Mouse (Mus musculus) urinary bladder, postnatal 25 days (tissue): ENCODE data around the gene Ccl1.

Experiments used
- DNase-seq: peaks from one replicate; pipeline ENCODE4 v3.0.0; 2022; ENCODE audit warnings: low spot score

Gene Ccl1

DNA sequence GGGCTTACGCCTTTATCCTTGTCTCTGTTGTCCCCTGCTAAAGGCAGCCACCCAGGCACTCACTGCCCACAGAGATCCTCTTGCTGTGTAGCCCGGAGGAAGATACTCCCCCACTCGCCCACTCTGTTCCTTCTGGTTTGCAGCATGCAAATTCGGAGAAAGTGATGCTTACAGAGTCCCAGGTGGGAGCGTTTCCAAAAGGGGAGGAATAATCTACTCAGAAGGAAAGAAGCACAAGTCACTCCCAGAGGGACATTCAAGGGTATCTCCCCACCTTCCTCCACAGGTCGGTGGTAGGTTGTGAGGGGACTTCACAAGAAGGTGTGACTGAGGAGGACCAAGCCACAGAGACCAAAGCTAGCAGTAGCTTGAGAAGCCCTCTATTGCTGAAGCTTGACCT lies 100.3 kb downstream of the Ccl1 start:
- DNase-seq: no peak

DNA sequence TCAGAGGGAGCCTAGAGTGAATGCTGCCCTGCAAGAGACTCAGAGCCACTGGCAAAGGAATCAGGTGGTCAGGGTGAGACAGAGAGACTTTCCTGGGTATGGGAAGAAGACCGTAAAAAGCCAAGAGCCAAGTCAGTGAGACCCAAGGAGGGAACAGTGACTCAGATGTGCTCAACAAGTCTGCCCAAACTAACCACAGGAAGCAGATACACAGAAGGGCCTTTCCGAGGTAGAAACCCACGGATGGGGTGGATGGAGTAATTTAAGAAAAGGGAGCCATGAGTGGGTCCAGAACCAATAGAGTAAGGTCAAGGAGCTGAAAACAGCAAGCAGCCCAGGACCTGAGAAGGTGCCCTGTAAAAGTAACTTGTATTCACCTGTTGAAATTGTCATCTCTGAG lies 101.8 kb downstream of the Ccl1 start:
- no peak for DNase-seq

DNA sequence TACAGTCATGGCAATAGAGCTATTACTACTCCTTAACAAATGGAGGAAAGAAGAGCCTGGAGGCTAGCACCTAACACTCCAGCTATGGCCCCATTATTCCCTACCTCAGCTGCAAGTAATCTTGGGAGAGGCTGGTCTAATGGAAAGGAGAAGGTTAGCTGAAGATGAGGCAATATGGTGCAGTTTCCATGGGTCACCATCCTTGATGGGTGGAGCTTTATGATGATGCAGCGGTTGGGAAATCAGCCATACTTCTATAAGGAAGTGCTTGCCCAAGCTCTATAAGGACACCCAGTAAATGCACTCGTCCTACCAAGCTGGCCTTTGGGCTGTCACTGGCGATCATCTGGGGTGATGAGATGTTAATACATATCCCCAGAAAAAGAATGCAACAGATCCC lies 107.7 kb downstream of the Ccl1 start:
- no peak for DNase-seq

DNA sequence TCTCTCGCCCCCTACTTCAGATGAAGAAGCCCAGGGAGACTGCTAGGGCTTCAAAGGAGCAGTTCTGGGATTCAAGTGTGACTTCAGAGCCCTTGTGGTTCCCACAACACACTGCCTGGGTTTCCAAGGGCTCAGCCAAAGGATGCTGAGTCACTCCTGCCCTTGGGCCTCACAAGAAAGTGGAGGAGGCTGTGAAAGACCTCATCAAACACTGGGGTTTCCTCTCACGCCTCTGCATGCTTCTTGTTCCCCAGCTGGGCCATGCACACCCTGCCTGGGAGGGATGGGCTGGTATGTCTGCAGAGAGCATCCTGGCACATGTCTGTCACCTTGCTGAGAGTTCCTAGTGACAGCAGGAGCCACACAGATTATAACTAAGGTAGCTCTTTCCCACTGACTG lies 110.5 kb downstream of the Ccl1 start:
- DNase-seq: no peak

DNA sequence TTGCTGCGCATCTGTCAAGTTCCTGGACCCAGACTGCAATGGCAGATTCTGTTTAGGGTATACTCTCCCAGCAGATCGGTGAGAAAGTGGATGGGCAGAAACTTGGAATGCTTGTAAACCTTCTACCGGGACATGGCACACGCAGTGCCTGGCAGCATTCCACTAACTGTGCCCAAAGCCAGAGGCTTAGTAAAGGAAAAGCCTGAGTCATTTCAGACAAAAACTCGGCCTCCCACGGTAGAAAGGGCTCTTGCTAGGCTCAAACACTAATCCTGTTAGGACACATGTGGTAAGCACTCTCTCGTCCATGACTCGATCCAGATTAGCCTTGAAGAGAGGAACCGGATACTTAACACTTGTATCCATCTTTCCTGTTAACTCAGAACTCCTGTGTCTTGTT lies 111.7 kb downstream of the Ccl1 start:
- no peak for DNase-seq

DNA sequence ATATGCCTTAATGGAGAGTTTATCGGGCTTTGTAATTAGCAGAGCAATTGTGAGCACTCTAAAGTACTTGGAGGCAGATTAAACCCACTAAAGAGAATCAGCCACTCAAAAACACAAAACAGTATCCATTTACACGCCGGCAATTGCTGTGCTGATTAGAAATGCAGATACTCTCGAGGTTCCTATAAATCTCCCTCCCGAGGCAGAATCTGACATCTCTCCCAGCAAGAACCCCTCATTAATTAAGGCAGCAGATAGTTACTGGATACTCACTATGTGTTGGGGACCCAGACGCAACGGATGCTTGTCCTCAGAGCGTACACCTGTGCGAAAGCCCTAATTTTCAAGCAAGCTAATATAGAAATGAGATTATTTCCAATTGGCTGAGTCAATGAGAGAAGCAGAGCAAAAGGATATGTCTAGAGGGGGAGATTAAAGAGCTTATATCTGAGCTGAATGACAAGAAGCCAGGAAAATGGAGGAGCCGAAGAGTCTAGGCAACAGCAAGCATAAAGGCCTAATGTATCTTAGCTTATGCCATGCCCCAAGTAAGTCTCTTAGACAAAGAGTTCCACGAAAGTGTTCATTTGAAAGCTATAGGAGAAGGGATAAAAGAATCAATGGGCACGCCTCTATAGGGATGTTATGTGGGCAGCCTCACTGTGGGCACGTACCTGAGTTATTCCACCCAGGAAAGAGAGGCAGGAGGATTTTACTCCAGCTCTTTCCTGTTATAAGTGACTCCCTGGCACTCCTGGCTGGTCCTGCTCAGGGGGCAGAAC lies 115.5 kb downstream of the Ccl1 start:
- DNase-seq: no peak

DNA sequence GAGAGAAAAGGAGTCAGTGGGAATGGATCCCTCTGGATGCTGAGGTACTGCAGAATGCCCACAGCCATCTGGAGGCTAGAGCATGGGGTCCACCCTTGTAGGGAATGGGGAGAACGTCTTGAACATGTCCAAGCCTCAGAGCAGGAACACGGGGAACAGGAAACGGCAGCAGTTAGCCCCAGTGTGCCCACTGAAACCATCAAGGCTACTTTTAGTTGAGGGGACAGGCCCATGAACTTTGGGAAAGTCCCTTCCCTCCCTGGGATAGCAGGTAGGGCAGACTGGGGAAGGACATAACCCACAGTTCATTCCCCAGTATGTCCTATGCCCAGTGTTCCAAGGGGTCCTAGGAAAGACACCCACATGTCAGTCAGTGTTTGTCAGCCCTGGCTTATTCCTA lies 119.8 kb downstream of the Ccl1 start:
- no peak for DNase-seq

DNA sequence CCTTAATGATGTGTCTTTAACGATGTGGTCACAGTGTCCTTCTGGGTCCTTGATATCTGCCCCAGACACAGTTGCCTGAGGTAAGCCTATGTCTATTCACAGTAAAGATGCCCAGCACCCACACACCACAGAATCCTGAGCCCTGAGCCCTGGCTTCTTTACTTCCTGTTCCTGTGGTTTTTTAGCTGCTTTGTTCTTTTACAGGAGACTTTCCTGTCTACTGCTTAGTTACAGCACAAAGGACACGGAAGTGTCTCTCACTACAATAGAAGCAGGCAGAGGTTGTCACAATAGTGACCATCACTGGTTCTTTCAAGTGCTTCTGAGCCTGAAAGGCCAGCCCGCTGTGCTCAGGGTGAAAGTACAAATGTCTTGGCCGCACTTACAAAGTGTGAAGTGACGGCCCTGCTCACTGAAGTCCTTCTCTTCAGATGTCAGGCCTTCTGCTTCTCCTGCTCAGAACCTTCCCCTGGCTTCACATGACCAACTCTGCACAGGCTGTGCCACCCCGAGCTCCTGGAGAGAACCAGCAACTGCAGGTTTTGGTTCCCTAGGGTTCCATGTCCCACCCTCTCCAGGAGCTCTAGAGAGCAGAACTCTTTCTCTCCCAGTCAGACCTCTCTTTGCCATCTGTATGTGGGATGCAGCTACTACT lies 122.1 kb downstream of the Ccl1 start:
- no peak for DNase-seq

DNA sequence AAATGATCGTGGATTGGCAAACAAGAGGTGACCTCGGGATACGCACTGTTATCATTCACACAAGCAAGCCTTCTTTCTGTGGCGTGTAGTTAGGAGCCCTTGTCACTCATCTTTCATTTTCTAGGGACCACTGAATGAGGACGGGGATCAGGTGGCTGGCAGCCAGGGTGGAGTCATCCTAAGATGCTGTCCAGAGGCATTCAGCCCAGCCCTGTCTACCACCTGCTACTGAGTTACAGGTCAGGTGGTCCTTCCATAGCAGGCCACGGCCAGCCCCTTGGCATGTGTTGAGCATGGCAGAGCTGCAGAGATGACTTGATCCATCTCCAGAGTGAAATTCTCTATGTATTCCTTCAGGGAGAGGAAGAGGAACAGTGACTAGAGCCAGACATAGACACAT lies 123.1 kb downstream of the Ccl1 start:
- no peak for DNase-seq

DNA sequence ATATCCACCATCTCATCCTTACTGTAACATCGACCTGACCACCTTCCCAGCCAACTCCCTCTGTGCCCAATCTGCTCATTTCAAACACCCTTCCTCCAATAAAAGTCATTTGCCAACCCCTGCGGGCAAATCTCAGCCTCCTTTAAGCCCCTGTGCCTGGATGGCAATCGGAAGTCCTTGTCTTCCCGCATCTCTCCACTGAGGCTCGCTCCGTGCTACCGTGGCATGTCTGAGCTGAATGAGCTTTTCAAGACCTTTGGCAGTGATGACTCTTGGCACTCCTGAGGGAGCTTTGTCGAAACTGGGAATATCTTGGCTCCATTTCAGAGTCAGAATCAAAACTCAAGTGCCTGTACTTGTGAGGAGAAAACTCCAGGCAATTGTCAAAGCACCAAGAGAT lies 124.2 kb downstream of the Ccl1 start:
- DNase-seq: no peak

DNA sequence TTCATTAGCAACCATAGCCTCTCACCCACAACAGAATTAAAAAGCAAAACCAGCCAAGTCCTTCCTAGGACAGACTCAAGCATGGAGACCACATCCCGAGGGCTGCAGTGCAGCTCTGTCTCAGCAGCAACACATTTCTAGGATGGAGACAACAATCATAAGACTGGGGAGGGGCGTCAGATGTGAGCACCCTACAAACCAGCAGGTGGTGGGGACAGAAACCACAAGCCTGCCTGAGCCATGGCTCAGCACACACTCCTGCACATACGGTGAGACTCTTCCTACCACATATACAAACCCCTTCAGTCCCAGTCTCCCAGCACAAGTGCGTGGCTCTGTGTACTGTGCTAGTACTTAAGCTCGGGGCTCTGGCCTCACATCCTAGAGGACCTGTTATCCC lies 127.3 kb downstream of the Ccl1 start:
- DNase-seq: no peak

DNA sequence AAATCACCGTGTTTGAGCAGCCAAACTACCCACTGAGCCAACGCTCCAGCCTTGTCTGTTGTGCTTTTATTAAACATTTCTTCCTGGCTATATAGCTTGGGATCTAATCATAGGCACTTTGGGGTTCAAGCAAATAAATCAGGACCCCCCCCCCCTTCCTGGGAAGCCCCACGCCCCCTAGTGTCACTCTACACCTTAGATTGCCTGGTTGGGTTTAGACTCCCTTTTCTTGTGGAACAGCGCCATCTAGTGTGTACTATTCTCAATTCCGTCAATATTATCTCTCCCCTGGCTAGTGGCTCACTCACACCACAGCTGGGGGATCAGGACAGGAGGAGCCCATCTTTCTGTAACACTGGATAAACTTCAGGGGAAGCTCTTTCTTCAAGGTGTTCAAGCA lies 127.8 kb downstream of the Ccl1 start:
- peak; percentile 30 for DNase-seq

DNA sequence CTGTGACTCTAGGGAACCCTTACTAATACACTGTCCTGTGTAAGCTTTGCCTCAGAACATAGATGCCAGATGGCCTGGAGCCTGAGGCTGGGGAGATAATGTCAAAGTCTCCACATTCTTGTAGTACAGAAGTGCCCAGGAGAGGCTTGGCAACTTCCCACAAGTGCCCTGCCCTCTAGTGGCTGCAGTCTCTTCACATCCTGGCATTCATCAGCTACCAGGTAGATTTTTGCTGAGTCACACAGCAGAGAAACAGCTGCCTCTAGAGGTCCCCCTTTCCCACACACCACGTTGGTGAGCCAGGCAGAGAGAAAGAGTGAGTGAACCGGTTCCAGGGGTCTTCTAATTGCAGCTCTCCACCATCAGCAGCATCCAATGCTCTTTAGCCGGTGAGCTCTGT lies 130.7 kb downstream of the Ccl1 start:
- DNase-seq: peak; percentile 59

DNA sequence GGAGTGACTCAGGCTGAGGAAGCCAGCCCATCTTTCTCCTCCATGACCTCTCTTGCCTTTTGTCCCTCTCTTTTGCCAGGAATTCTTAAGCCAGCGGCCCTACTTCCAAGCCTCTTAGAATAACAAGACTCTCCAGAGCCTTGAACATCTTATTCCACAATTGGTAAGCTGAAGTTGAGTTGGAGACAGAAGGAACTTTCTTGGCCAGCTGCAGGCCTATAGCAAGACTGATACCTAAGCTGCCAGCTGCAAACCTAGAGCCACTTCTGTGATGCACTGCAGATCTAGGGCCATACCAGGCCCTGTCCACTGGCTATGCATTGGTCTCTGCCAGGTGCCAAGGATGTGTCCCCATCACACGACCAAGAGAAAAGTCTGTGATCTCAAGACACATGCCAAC lies 132.0 kb downstream of the Ccl1 start:
- no peak for DNase-seq

DNA sequence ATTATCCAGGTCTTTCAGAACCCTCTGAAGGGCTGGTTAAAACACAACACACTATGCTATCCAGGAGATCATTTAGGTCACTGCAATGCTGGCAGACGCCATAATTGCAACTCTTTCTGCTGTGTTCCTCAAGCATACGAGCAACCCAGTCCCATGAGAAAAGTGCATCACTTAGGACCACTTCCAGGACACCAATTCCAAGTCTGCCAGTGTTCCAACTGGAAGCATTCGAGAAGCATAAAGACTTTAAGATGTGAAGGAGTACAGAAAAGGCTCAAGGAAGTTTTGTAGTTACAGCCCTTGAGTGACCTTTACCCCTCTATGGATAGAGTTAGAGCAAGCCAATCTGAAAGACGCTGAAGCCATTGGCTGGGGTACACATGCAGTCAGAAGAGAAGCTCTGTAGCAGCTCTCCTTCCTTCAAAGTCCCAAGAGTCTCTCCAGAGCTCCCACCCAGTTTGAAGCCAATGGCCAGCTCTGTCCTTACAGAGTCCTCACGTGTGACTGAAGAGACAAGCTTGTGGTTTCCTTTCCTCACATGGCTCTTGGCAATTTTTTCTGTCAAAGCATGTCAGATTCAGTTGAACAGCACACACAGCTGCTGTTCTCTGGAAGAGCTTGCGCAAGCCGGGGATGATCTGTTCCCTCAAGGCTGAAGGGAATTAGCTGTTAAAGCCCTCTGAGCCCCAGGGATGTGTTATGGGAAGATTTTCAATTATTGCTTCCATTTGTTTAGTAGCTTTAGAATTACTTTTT lies 134.0 kb downstream of the Ccl1 start:
- no peak for DNase-seq

DNA sequence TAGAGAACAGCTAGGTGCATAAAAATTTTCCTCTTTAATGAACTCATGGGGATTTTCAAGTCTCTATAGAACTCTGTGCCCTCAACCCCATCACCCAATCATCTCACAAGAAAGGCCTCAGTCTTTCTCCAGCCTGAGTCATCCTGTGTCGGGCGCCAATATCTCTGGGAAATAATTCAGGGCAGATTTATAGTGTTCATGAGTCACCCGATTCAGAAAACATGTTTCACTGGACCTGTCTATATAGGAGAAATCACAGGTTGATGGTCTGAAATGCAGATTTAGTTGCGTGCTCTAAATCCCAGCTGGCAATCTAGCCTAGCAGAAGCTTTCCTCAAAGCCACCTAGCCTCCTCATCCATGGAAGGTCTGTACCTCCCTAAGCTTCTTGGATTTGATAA lies 136.0 kb downstream of the Ccl1 start:
- DNase-seq: no peak

DNA sequence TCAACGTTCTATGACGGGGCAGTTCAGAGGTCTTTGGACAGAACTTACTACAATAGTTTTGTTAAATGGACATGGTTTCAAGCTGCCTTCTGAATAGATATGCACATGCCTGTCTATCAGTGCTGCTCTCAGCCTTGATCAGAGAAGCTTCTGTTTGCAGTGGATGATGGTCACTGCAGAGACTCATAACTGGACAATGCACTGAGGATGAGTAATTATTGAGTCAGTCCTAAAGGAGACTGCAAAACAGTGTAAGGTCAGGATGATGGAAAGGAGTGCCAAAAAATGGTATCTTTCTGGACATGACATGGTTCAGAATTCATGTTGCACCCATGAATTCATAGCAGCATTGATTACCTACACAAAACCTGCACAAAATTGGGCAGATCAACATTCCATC lies 137.2 kb downstream of the Ccl1 start:
- DNase-seq: no peak

DNA sequence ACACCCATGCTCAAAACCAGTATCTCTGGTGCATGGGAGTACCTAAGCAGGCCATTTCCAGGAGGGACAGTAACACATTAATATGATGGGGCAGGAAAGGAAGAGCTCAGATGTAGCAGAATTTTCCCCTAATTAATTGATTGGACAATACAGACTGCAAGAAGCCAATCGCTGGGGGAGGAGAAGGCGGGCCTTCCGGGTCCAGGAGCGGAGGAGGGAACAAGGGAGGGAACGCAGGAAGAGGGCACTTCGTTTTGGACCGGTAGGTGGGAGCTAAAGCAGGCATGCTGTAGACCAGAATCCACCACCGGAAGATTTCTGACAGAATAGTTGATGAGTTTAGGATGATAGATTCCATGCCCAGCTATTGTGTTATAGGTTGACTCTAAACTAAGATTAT lies 142.2 kb downstream of the Ccl1 start:
- DNase-seq: no peak

DNA sequence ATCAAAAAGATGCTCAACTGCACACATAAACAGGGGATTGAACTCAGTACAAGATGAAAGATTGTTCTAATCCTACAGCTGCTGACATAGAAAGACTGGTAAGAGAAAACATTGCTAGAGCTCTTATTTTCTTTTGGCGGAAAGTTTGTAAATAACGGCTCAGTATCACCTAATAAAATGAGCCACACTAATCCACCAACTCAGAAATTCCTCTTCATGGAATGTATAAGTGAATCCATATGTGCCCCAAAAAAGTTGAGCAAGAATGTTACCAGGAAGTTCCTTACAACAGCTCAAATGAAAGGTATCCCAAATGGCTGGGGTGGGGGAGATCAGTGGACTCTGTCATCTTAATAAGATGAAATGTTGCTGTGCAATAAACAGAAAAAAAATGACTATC lies 146.4 kb downstream of the Ccl1 start:
- DNase-seq: no peak

DNA sequence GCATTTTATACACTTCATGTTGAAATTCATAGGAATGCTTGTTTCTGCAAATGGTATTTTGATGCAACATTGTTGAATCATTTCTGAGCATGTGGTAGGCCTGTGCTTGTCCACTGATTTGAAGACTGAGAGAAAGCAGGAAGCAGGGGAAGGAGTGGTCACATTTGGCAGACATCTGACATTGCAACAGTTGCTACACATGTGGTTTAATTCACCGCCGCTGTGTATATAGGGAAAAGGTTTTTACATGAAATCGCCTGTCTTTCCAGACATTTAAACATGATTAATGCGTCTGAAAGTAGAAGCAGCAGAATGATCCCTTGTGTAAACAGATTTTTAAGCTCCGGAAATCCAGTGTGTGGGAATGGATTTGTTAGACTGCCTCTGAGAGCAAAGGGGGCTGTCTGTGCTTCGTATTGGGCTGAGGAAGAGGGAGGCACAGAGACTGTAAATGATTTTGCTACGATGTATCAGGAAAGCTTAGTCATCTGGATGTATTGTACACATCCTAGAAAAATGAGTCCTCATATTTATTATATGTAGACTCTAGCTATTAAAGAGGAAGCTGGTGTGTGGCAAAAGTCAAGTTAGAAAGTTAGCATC lies 165.9 kb downstream of the Ccl1 start:
- DNase-seq: no peak

DNA sequence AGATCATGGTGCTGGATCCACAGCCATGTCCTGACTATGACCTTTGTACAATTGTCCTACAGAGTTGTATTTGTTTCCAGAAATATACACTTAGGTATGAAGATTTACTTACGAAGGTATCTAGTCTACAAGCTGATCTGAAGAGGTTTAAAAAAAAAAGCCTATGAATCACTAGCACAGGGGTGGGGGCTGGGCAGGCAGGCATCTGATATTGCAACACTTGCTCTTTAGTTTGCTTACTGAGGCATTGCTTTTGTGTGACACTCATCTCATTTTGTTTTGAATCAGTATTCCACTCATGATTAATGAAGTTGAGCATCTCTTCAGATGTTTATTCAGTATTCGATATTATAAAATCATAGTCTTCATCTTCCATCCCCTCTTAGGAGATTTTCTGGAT lies 169.3 kb downstream of the Ccl1 start:
- no peak for DNase-seq

DNA sequence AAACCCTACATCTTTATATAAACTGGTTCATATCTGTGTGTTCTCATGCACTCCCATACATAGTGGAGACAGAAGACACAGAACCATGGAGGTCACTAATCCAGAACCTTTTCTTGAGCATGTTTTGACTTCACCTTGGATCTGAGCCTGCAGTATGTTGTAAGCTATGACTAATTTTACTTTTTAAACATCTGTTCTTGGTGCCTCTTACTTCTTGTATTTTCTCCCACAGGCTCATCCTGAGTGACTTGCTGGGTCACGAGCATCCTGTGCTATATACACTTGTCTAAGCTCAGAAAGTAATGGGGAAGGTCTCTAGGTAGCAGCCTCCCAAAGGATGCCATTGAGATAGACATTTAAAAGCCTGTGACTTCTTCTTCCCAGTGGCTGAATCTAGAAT lies 172.5 kb downstream of the Ccl1 start:
- DNase-seq: no peak
